Mouse (Mus musculus) gastrocnemius, adult 8-10 months (tissue): ENCODE data around the gene Hist1h2bh. TPM values are rescaled to one million over a fixed set of nuclear protein-coding genes. Genes with fewer than 3 reads are reported as not detected.

Experiments
- DNase-seq, 2 experiments: peaks; one replicate each; pipeline ENCODE4 v3.0.0; 2022; ENCODE audit warnings: low spot score in 2 of 2
- microRNA-seq: library from miRNA; unstranded; fragments of <30 nt; microRNA quantifications from one replicate; pipeline ENCODE4 v1.2.0, GENCODE M21; 2022
- total RNA-seq, 4 experiments: library from RNA; stranded (reverse); gene quantifications; 2 replicates each; pipeline ENCODE4 v1.2.4; 2022

Gene Hist1h2bh
- total RNA-seq, 4 experiments from 2014 or later: 0.82 to 1.6 (median 1.2) TPM

DNA sequence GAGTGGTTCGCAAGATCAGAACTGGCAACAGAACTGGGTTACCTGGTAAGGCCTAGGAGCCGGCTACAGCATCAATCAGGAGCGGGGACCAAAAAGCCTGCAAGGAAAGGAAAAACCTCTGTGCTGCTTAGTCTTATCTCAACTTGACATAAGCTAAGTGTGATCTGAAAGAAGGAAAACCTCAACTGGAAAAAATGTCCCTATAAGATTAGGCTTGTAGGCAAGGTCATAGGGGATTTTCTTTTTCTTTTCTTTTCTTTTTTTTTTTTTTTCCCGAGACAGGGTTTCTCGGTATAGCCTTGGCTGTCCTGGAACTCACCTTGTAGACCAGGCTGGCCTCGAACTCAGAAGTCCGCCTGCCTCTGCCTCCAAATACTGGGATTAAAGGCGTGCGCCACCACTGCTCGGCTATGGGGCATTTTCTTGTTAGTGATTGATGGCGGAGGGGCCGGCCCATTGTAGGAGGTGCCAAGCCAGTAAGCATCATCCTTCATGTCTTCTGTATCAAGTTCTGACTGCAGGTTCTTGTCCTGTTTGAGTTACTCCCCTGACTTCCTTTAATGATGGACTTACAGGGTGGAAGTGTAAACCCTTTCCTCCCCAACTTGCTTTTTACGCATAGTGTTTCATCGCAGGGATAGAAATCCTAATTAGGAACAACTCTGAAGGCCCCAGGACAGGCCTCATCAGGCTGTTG lies 36.2 kb downstream of the Hist1h2bh start:
- DNase-seq: no peak

GRCm38 (mm10) chr13:23506351-23506750 lies 36.8 kb downstream of the Hist1h2bh start:
- DNase-seq: no peak

DNA sequence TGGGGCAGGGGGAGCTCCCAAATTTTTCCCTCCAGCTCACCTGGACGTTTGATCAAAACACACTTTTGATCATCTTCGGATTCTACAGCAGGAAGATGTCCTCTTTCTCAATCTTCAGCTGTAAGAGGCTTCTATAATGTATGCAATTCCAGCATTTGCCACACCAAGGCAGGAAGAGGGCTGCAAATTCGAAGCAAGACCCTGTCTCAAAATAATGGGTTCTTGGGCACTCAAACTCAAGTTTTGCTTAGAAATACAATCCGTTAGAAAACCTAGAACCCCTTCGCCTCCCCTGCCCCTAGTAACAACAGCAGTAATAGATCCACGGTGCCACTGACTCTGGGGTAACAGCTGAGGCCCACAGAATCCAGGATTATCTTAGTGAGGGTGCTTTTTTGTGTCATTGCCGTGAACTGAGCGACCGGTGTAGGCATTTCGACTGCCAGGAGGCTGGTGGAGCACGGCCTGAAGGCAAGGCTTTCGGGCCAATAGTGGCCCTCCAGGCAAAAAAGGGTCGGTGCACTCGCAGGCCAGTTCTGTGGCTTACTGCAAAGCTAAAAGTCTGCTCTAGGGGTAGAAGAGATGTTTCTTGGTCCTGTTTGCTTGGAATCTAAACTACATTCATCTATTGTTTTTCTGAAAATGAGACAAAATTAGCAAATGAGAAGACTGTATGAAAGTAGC lies 37.4 kb downstream of the Hist1h2bh start:
- DNase-seq: no peak

- DNase-seq: no peak
Measured at GRCm38 (mm10) chr13:23503797-23504196, 39.4 kb downstream of the Hist1h2bh start.

- DNase-seq: no peak
Measured at GRCm38 (mm10) chr13:23502916-23503315, 40.3 kb downstream of the Hist1h2bh start.

GRCm38 (mm10) chr13:23502031-23502567 lies 41.1 kb downstream of the Hist1h2bh start:
- DNase-seq: no peak

- DNase-seq: no peak
Measured at GRCm38 (mm10) chr13:23501511-23501910, 41.7 kb downstream of the Hist1h2bh start.

DNA sequence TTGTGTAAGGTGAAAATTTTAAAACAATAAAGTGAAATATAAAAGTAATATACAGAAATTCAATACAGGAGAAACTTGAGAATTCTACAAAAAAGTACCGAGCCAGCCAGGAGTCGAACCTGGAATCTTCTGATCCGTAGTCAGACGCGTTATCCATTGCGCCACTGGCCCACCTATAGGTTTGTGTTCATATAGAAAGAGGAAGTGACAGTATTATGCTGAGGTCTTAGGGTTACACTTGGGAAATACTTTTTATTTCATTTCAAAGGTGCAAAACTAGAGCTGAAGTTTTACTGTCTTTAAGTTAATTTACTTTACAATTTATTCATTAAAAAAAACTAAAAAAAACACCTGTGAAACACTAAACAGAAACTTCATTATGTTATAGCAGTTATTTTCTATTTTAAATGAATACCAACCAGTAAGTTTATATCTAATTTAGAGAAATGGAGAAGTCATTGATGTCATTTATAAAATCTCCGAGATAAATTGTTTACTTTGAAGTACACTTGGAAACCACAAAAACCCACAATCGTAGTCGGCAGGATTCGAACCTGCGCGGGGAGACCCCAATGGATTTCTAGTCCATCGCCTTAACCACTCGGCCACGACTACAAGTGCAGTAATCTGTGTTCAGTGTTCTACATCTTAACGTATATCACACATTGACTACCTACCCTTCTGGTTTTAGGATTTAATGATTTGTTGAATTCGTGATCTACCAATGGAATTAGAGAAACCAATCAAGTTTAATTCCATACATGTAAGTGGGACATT lies 42.6 kb downstream of the Hist1h2bh start:
- peak; percentile 5 to 14 for DNase-seq

- DNase-seq: no peak
Measured at GRCm38 (mm10) chr13:23499943-23500342, 43.2 kb downstream of the Hist1h2bh start.

- DNase-seq: no peak
Measured at GRCm38 (mm10) chr13:23498653-23499052, 44.5 kb downstream of the Hist1h2bh start.

- no peak for DNase-seq
Measured at GRCm38 (mm10) chr13:23497656-23498321, 45.4 kb downstream of the Hist1h2bh start.

DNA sequence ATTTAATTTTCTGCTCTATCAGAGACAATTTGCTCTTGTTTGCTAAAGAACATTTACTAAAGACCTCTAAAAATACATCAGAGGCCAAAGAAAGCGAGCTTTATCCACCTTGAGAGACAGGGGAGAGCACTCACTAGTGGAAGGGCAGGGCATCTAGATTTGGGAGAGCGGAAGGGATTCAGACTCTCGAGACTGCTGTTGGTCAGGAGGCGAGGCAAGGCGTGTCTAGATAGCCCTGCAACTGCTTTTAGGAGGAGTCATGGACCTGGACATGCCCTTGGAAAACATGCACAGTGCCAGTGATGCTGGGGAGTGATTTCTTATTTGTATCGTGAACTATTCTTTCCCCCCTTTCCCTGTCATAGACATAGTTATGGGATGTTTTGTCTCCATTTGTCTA lies 47.7 kb downstream of the Hist1h2bh start:
- DNase-seq: no peak

GRCm38 (mm10) chr13:23491990-23492389 lies 51.2 kb downstream of the Hist1h2bh start:
- no peak for DNase-seq

Small RNAs within 50 kb of the gene (microRNA-seq; reads per million reads assigned to microRNA genes)
- gene Gm44297 (not detected), gene Gm44359 (not detected), gene Gm44394 (not detected), gene n-TStga1 (not detected)

Other genes starting within 250 kb of the Hist1h2bh start
- gene Zfp322a, start 174.2 kb downstream of the Hist1h2bh start, total RNA-seq: 10 to 100 TPM in 1 of 4 experiments, 1 to 10 TPM in 3; 7.2 to 11.7 (median 8.3) TPM
- gene Abt1, start 119.5 kb downstream of the Hist1h2bh start, total RNA-seq: 1 to 10 TPM; 3.2 to 4.8 (median 4.0) TPM
- gene Btn1a1, start 77.5 kb downstream of the Hist1h2bh start, total RNA-seq: not detected
- not detected for gene Btn2a2, start 54.5 kb downstream of the Hist1h2bh start, total RNA-seq
- 100 to 1,000 TPM; 131 to 174 (median 160) TPM for gene Hist1h4h, start 12.3 kb downstream of the Hist1h2bh start, total RNA-seq
- gene Hist1h2af, start 9.5 kb downstream of the Hist1h2bh start, total RNA-seq: 1 to 10 TPM in 1 of 4 experiments, not detected in 3; 1.5 TPM
- gene Hist1h3g, start 8.0 kb downstream of the Hist1h2bh start, total RNA-seq: 1 to 10 TPM in 1 of 4 experiments, under 1 TPM in 1, not detected in 2; 0.75 to 2.2 TPM
- 1 to 10 TPM; 3.1 to 5.0 (median 4.4) TPM for gene Hist1h3f, start 660 bp upstream of the Hist1h2bh start, total RNA-seq
- gene Hist1h4f, start 8.3 kb upstream of the Hist1h2bh start, total RNA-seq: 10 to 100 TPM; 14.0 to 20.7 (median 16.1) TPM
- gene Hist1h1d, start 9.9 kb upstream of the Hist1h2bh start, total RNA-seq: 1 to 10 TPM in 3 of 4 experiments, under 1 TPM in 1; 0.87 to 1.3 (median 1.3) TPM
- 10 to 100 TPM; 14.8 to 21.5 (median 18.9) TPM for gene Hist1h3e, start 19.0 kb upstream of the Hist1h2bh start, total RNA-seq
- gene Hist1h2ae, start 27.8 kb upstream of the Hist1h2bh start, total RNA-seq: 1 to 10 TPM in 2 of 4 experiments, under 1 TPM in 2; 0.54 to 1.1 (median 0.88) TPM
- gene Hist1h2bg, start 28.0 kb upstream of the Hist1h2bh start, total RNA-seq: 1 to 10 TPM; 5.2 to 8.5 (median 7.2) TPM
- gene Hist1h2bf, start 30.8 kb upstream of the Hist1h2bh start, total RNA-seq: 1 to 10 TPM; 2.0 to 6.7 (median 5.1) TPM
- gene Hist1h2ad, start 31.0 kb upstream of the Hist1h2bh start, total RNA-seq: 1 to 10 TPM in 1 of 4 experiments, not detected in 3; 2.2 TPM
- gene Hist1h3d, start 32.4 kb upstream of the Hist1h2bh start, total RNA-seq: 1 to 10 TPM; 2.5 to 4.0 (median 3.2) TPM
- 10 to 100 TPM; 37.8 to 57.9 (median 48.1) TPM for gene Hist1h4d, start 38.2 kb upstream of the Hist1h2bh start, total RNA-seq
- 10 to 100 TPM; 12.0 to 16.1 (median 12.9) TPM for gene Hist1h2be, start 77.7 kb upstream of the Hist1h2bh start, total RNA-seq
- 10 to 100 TPM; 32.8 to 56.3 (median 49.3) TPM for gene Hist1h1e, start 79.2 kb upstream of the Hist1h2bh start, total RNA-seq
- gene Hist1h2ac, start 140.6 kb upstream of the Hist1h2bh start, total RNA-seq: 1 to 10 TPM in 1 of 4 experiments, under 1 TPM in 3; 0.65 to 1.1 (median 0.86) TPM
- gene Hist1h2bc, start 140.8 kb upstream of the Hist1h2bh start, total RNA-seq: 10 to 100 TPM; 59.5 to 67.1 (median 62.0) TPM
- gene Hist1h1t, start 152.4 kb upstream of the Hist1h2bh start, total RNA-seq: not detected
- gene Hist1h4c, start 155.1 kb upstream of the Hist1h2bh start, total RNA-seq: 10 to 100 TPM; 66.4 to 87.5 (median 79.3) TPM
- 10 to 100 TPM; 23.6 to 29.2 (median 27.1) TPM for gene Hfe, start 167.5 kb upstream of the Hist1h2bh start, total RNA-seq
- 100 to 1,000 TPM; 196 to 246 (median 227) TPM for gene Hist1h1c, start 195.4 kb upstream of the Hist1h2bh start, total RNA-seq
- gene Hist1h3c, start 202.2 kb upstream of the Hist1h2bh start, total RNA-seq: not detected
- gene Hist1h2bb, start 203.3 kb upstream of the Hist1h2bh start, total RNA-seq: 1 to 10 TPM; 1.1 to 1.6 (median 1.4) TPM
- 1 to 10 TPM in 2 of 4 experiments, under 1 TPM in 1, not detected in 1; 0.97 to 4.9 (median 3.5) TPM for gene Hist1h2ab, start 207.7 kb upstream of the Hist1h2bh start, total RNA-seq
- gene Hist1h3b, start 208.9 kb upstream of the Hist1h2bh start, total RNA-seq: 1 to 10 TPM in 2 of 4 experiments, not detected in 2; 2.7 to 2.8 TPM
- 1 to 10 TPM in 2 of 4 experiments, under 1 TPM in 1, not detected in 1; 0.82 to 2.9 (median 1.8) TPM for gene Hist1h4b, start 213.6 kb upstream of the Hist1h2bh start, total RNA-seq
- 1 to 10 TPM in 3 of 4 experiments, under 1 TPM in 1; 0.82 to 3.3 (median 1.8) TPM for gene Hist1h4a, start 217.8 kb upstream of the Hist1h2bh start, total RNA-seq
- 1 to 10 TPM; 3.7 to 6.9 (median 4.3) TPM for gene Hist1h3a, start 219.0 kb upstream of the Hist1h2bh start, total RNA-seq
- gene Hist1h1a, start 220.3 kb upstream of the Hist1h2bh start, total RNA-seq: 1 to 10 TPM in 1 of 4 experiments, under 1 TPM in 3; 0.46 to 1.1 (median 0.78) TPM
- gene Trim38, start 226.5 kb upstream of the Hist1h2bh start, total RNA-seq: not detected